Mouse (Mus musculus) cerebellum, postnatal 10 days (tissue): ENCODE results near the gene Mad2l1.

Experiments
- DNase-seq, 2 experiments: peaks; one replicate each; pipeline ENCODE4 v3.0.0; 2021; ENCODE audit warnings: mixed read lengths in 2 of 2

The Mad2l1 gene

DNA sequence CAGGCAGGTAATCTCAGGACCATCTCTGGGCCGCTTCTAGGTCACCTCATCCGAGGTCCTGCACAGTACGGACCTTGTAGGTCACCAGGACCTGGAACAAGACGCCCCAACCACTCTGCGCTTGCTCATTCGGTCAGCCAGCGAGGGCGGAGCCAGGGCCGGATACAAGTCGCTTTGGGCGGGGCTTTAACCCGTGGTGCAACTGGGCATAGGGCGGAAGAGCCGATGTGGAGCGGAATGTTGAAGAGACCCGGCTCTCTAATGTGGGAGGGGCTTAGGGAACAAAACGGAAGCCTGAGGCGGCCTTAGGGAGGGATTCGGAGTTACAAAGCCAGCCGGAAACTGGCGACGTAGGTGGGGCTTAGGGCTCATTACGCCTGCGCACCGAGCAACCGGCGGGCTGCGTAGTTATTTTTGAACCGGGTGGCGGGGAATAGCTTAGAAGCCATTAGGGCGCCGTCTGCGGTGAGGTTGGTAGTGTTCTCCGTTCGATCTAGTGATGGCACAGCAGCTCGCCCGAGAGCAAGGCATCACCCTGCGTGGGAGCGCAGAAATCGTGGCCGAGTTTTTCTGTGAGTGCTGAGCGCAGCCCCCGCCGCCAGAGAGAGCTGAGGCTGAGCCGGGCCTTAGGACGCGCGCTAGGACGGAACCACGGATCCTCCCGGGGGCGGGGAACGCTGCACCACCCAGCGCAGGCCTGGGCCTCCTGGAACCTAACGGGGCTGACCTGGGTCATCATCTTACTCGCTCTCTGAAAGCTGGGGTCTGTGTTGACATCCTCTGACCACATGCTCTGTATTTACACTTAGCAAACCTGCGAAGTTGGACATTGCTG lies at the start of gene Mad2l1:
Mad2l1 (plus strand) TSS at position 363 of the 835 bp plus-strand sequence.
- DNase-seq: peak; percentile 98 to 99

DNA sequence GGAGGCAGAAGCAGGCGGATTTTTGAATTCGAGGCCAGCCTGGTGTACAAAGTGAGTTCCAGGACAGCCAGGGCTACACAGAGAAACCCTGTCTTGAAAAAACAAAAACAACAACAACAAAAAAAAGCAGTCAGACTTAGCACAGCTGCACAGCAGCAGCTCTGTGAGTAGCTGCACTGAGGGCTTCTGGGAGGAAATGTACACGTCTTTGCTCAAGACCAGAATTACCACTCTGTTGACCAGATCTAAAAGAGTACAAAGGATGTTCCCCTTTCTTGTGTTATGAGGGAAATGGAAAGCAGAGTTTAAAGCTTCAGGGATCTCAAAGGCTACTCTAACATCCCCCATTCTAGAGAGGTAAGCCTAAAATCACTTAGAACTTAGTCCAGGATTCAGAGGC lies 41.5 kb upstream of the Mad2l1 start:
- no peak for DNase-seq

DNA sequence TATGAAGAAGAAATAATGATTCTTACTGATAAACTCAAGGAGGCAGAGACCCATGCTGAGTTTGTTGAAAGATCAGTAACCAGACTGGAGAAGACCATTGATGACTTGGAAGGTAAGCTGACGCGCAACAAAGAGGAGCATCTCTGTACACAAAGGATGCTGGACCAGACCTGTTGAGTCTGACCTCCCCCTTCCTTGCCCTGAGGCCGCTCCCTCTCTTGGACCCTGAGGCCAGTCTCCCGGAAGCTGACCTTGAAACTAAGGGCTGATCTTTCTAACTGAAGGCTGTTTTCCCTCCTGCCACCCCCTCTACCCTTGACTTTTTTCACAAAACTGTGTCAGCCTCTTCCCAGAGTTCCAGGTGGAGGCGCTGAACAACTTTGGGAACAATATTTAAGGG lies 18.8 kb upstream of the Mad2l1 start:
- DNase-seq: no peak

DNA sequence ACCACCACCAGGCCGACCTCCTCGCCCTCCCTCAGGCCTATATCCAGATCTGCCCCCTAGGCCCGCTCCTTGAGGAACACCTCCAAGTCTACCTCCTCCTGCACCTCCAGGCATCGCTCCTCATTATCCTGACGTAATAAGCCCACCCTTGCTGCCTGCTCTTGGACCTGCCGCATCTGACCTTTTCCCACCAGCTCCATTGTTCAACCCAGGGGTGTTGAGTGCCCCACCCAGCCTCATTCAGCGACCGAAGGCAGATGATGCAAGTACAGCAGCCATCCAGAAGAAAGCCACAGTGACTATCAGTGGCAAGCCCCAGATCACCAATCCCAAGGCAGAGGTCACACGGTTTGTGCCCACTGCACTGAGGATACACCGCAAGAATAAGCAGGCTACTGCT lies 6.8 kb upstream of the Mad2l1 start:
- DNase-seq: no peak

DNA sequence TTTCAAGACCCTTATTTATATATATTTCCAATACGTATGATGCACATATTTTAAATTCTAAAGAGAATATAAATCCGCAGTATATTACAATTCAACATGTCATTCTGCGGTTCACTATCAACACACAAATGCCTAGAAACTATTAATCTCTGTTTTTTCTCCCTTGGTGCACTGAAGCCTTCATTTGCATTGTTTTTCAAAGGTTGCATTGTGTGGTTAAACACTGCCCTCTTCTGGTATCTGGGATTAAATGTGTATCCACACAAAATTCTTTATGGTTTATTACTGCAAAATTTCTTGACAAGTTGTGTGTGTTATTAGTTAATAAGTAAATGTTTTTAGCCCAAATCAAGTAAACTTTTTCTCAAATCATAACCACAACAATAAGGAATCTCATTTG lies 1.9 kb upstream of the Mad2l1 start:
- peak; percentile 56 to 76 for DNase-seq

DNA sequence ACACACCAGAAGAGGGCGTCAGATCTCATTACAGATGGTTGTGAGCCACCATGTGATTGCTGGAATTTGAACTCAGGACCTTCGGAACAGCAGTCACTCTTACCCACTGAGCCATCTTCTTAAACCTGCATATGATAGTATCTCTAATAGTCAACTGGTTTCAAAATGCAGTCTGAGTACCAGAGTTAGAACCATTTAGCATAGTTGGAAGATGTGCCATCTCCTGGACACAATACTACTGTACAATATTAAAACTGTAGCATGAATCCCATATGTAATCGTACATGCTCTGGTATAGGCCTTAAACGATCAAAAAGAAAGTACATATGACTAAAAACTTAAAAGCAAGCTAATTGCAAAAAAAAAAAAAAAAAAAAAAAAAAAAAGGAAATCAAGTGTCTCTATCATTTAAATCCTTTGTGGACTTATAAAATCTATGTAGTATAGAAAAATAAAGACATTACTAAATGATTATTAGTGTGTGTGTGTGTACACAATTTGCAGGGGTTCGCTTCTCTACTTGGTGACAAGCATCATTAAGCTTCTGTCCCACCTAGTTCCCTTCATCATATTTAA lies 736 bp upstream of the Mad2l1 start:
- DNase-seq: peak; percentile 5 to 18

DNA sequence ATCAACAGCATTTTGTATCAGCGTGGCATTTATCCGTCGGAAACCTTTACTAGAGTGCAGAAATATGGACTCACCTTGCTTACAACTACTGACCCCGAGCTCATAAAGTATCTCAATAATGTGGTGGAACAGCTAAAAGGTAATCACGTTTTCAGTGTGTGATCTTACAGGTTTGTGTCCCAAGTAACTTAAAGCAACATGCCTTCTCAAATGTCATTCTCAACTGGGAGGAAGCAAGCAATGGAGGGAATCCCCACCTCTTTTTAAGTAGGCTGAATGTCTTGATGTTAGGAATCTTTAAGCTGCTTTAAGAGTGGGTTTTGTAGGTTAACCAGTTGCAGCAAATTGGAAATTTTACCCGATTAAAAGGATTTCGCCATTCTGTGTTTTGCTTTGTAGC lies 776 bp downstream of the Mad2l1 start:
- no peak for DNase-seq

DNA sequence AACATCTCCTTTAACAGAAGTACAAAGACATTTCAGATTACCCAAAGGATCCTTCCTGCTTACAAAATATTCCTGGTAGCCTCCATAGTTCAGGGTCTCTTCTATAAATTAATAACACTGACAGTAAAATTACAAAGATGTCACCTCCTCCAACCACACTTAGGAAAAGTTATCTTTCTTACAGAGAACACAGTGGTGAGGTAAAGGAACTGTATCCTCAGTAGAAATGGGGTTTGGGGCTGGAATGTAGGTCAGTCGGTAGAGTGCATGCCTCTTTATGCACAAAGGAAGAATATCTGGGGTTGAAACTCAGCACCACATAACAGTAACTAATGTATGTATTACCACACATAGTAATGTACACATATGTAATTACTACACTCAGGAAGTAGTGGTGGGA lies 24.8 kb downstream of the Mad2l1 start, which contains the start of gene Vmn1r32:
Vmn1r32 (minus strand) TSS at position 101 of the 400 bp plus-strand sequence.
- no peak for DNase-seq

DNA sequence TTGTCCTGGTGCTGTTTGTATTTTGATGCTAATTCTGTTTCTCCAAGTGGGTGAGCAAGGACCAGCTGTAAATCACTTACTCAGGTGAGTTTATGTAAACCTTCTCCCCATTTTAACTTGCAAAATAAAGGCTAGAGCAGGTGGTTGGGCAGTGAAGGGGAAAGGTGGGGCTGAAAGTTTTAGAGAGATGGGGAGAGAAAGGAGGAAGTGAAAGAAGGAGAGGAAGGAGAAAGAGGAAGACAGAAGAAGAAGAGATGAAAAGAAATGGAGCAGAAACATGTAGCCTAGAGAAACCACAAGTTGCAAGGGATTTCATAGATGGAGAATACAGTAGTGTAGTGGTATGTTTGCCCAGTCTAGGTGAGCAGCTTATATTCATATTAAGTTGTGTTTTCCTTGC lies 60.6 kb downstream of the Mad2l1 start:
- no peak for DNase-seq
